Mouse (Mus musculus): ENCODE measurements at regions not wholly inside any gene's neighbourhood (a gene's known extent, or its start where the extent isn't known, plus 50 kb on each side); places are given as distances from the start of the nearest gene placed in this dataset.
"Not testable (repeated sequence)": the region's sequence is repeated elsewhere in the genome, so short reads cannot be mapped to it uniquely, and the experiment has no call there.

DNA sequence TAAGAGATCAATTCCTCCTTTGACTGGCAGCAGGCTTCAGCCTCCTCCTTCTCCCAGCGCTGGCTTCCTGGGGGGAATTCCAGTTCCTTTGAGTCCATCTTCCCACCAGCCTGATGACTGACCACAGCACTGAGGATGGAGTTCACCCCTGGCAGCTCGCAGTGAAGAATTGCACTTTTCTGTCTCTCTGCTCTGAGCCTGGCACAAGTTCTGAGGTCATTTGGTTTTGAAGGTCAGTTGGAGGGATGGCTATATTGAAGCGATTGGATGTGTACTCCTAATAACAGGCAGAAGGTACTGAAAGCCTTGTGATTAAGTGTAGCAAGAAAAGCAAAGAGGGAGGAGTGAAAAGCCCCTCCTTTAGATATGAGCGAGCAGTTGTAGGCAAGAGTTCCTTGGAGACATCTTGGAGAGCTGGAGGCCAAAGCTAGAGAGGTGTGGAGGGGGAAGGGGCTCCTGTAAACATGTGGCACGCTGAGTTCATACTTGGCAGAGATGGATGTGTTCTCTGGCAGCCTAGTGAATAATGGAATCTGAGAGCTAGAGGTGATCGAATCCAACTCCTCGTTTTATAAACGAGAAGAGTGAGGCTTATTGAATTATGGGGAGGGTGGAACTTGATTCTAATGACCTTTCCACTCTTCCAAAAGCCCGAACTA, 77.1 kb upstream of the Dyrk2 start:
- Histone ChIP-seq H3K4me3 (ENCODE audit: insufficient read depth in 1 of 2, low read depth in 1 of 2, low read length in 2 of 2, poor library complexity in 1 of 2, severe bottlenecking in 1 of 2) (no peak overlapping the region), H3K4me1 (ENCODE audit: control insufficient read depth in 2 of 2, insufficient read depth in 2 of 2, low read length in 2 of 2, poor library complexity in 1 of 2) (no peaks in the 10 kb centered on the region), H3K9me3 (ENCODE audit: control insufficient read depth, insufficient read depth, low read depth, low read length) (no peaks in the 10 kb centered on the region), H3K36me3 (ENCODE audit: control insufficient read depth, insufficient read depth, low read length, poor library complexity, severe bottlenecking) (no peaks in the 10 kb centered on the region), H3K27ac (ENCODE audit: insufficient read depth, low read depth, low read length, poor library complexity, severe bottlenecking) (no peak overlapping the region), H3K9ac (ENCODE audit: insufficient read depth, low read depth, low read length, poor library complexity, severe bottlenecking) (no peak overlapping the region)
- no peak for DNase-seq (ENCODE audit: low read depth, low spot score)
- TF ChIP-seq CHD2 (IDR thresholded peaks at IDR 0.05; ENCODE audit: low read depth, low read length) (no peak), HCFC1 (IDR thresholded peaks at IDR 0.05; ENCODE audit: borderline replicate concordance, insufficient read depth, low read length) (no peak), ZNF384 (IDR thresholded peaks at IDR 0.05; ENCODE audit: low read depth, low read length) (no peak), MAFK (IDR thresholded peaks at IDR 0.05; ENCODE audit: insufficient read depth, low read depth, low read length) (no peak), ZC3H11A (IDR thresholded peaks at IDR 0.05; ENCODE audit: borderline replicate concordance, low read depth, low read length) (no peak)
- in situ Hi-C loops (cut with MboI; ENCODE audit: low sequenced_read_pairs in 2 of 2, unreplicated experiment in 2 of 2), result no loop called here

GRCm38 (mm10) chr10:118927316-118927715, 57.3 kb upstream of the Dyrk2 start:
- in situ Hi-C loops (cut with MboI; ENCODE audit: low sequenced_read_pairs in 2 of 2, unreplicated experiment in 2 of 2), result no loop called here

GRCm38 (mm10) chr10:118923473-118924185, 53.6 kb upstream of the Dyrk2 start:
- no peak overlapping the region for H3K4me3 ChIP-seq (ENCODE audit: insufficient read depth in 1 of 2, low read depth in 1 of 2, low read length in 2 of 2, poor library complexity in 1 of 2, severe bottlenecking in 1 of 2)
- TF ChIP-seq ZNF384 (IDR thresholded peaks at IDR 0.05; ENCODE audit: low read depth, low read length), result no peak
- TF ChIP-seq MAFK (IDR thresholded peaks at IDR 0.05; ENCODE audit: insufficient read depth, low read depth, low read length), result no peak
- no peak for TF ChIP-seq CHD2 (IDR thresholded peaks at IDR 0.05; ENCODE audit: low read depth, low read length)
- TF ChIP-seq HCFC1 (IDR thresholded peaks at IDR 0.05; ENCODE audit: borderline replicate concordance, insufficient read depth, low read length), result no peak
- TF ChIP-seq ZC3H11A (IDR thresholded peaks at IDR 0.05; ENCODE audit: borderline replicate concordance, low read depth, low read length), result no peak
- H3K9ac ChIP-seq (ENCODE audit: insufficient read depth, low read depth, low read length, poor library complexity, severe bottlenecking), result no peak overlapping the region
- H3K27ac ChIP-seq (ENCODE audit: insufficient read depth, low read depth, low read length, poor library complexity, severe bottlenecking), result no peak overlapping the region
- DNase-seq (ENCODE audit: low read depth, low spot score), result no peak
- H3K4me1 ChIP-seq (ENCODE audit: control insufficient read depth in 2 of 2, insufficient read depth in 2 of 2, low read length in 2 of 2, poor library complexity in 1 of 2), result no peaks in the 10 kb centered on the region
- in situ Hi-C loops (cut with MboI; ENCODE audit: low sequenced_read_pairs in 2 of 2, unreplicated experiment in 2 of 2), result no loop called here
- no peaks in the 10 kb centered on the region for H3K36me3 ChIP-seq (ENCODE audit: control insufficient read depth, insufficient read depth, low read length, poor library complexity, severe bottlenecking)
- H3K9me3 ChIP-seq (ENCODE audit: control insufficient read depth, insufficient read depth, low read depth, low read length), result no peaks in the 10 kb centered on the region

More at GRCm38 (mm10) chr10:118927316-118927715, 57.3 kb upstream of the Dyrk2 start:
- Histone ChIP-seq H3K9me3 (ENCODE audit: control insufficient read depth, insufficient read depth, low read depth, low read length) (no peaks in the 10 kb centered on the region), H3K27ac (ENCODE audit: insufficient read depth, low read depth, low read length, poor library complexity, severe bottlenecking) (no peak overlapping the region), H3K4me3 (ENCODE audit: insufficient read depth in 1 of 2, low read depth in 1 of 2, low read length in 2 of 2, poor library complexity in 1 of 2, severe bottlenecking in 1 of 2) (no peak overlapping the region), H3K9ac (ENCODE audit: insufficient read depth, low read depth, low read length, poor library complexity, severe bottlenecking) (no peak overlapping the region), H3K4me1 (ENCODE audit: control insufficient read depth in 2 of 2, insufficient read depth in 2 of 2, low read length in 2 of 2, poor library complexity in 1 of 2) (no peaks in the 10 kb centered on the region), H3K36me3 (ENCODE audit: control insufficient read depth, insufficient read depth, low read length, poor library complexity, severe bottlenecking) (no peaks in the 10 kb centered on the region)
- no peak for TF ChIP-seq HCFC1 (IDR thresholded peaks at IDR 0.05; ENCODE audit: borderline replicate concordance, insufficient read depth, low read length)
- TF ChIP-seq ZC3H11A (IDR thresholded peaks at IDR 0.05; ENCODE audit: borderline replicate concordance, low read depth, low read length), result no peak
- TF ChIP-seq MAFK (IDR thresholded peaks at IDR 0.05; ENCODE audit: insufficient read depth, low read depth, low read length), result no peak
- TF ChIP-seq ZNF384 (IDR thresholded peaks at IDR 0.05; ENCODE audit: low read depth, low read length), result no peak
- no peak for TF ChIP-seq CHD2 (IDR thresholded peaks at IDR 0.05; ENCODE audit: low read depth, low read length)
- DNase-seq (ENCODE audit: low read depth, low spot score), result no peak

- H3K27ac ChIP-seq (ENCODE audit: insufficient read depth, low read depth, low read length, poor library complexity, severe bottlenecking); H3K4me1 ChIP-seq (ENCODE audit: control insufficient read depth in 2 of 2, insufficient read depth in 2 of 2, low read length in 2 of 2, poor library complexity in 1 of 2); DNase-seq (ENCODE audit: low read depth, low spot score); H3K4me3 ChIP-seq (ENCODE audit: insufficient read depth in 1 of 2, low read depth in 1 of 2, low read length in 2 of 2, poor library complexity in 1 of 2, severe bottlenecking in 1 of 2); H3K36me3 ChIP-seq (ENCODE audit: control insufficient read depth, insufficient read depth, low read length, poor library complexity, severe bottlenecking); in situ Hi-C loops (cut with MboI; ENCODE audit: low sequenced_read_pairs in 2 of 2, unreplicated experiment in 2 of 2); H3K9ac ChIP-seq (ENCODE audit: insufficient read depth, low read depth, low read length, poor library complexity, severe bottlenecking); H3K9me3 ChIP-seq (ENCODE audit: control insufficient read depth, insufficient read depth, low read depth, low read length): not testable (repeated sequence)
These were observed 52.1 kb upstream of the Dyrk2 start for GRCm38 (mm10) chr10:118922120-118922519.

Data from ES-E14 (cell line).